Mouse (Mus musculus) CH12.LX (cell line): ENCODE results near the gene Mmgt1. TPM values are rescaled to one million over a fixed set of nuclear protein-coding genes. Genes with fewer than 3 reads are reported as not detected.

Source experiments
- DNase-seq: peaks from one replicate; pipeline ENCODE4 v3.0.0-alpha.2; 2013; ENCODE audit errors: extremely low read depth
- H3K27ac ChIP-seq: 2 replicates; pipeline ENCODE4 v1.5.1; 2012; ENCODE audit warnings: low read depth, mild to moderate bottlenecking, control low read depth, moderate library complexity; ENCODE audit not compliant: insufficient read depth
- H3K27me3 ChIP-seq: replicated peaks from 2 replicates; pipeline ENCODE3; 2012; ENCODE audit warnings: inconsistent platforms
- H3K36me3 ChIP-seq, 2 experiments: replicated peaks in 1 of 2; 2 replicates each; pipeline versions ENCODE3 to v1.6.1; 2012; ENCODE audit warnings: inconsistent platforms in 1 of 2, low read length in 1 of 2, mild to moderate bottlenecking in 1 of 2, mixed read lengths in 1 of 2, moderate library complexity in 1 of 2; ENCODE audit not compliant: control insufficient read depth in 1 of 2, insufficient read depth in 1 of 2
- H3K4me1 ChIP-seq, 2 experiments: 2 replicates each; pipeline ENCODE4 v1.6.1; 2012; ENCODE audit warnings: inconsistent platforms in 1 of 2, moderate library complexity in 1 of 2; ENCODE audit not compliant: insufficient read depth in 2 of 2, control insufficient read depth in 1 of 2
- H3K4me2 ChIP-seq: 2 replicates; pipeline ENCODE4 v1.6.1; 2012; ENCODE audit warnings: low read depth, mild to moderate bottlenecking, control low read depth; ENCODE audit not compliant: poor library complexity, insufficient read depth, severe bottlenecking
- H3K4me3 ChIP-seq, 3 experiments: fragments of 150-350 bp in 1 of 3; sonication (generic) in 1 of 3; replicated peaks in 1 of 3; 2 replicates each; pipeline versions ENCODE3 to v1.5.1; 2011 to 2012; ENCODE audit warnings: low read depth in 2 of 3, low read length in 2 of 3, mild to moderate bottlenecking in 2 of 3, moderate library complexity in 2 of 3, control low read depth in 1 of 3, improper control_type of control experiment in 1 of 3, inconsistent platforms in 1 of 3, mixed read lengths in 1 of 3; ENCODE audit not compliant: poor library complexity in 1 of 3
- H3K79me2 ChIP-seq: replicated peaks from 2 replicates; pipeline ENCODE4 v1.6.1; 2012; ENCODE audit warnings: mild to moderate bottlenecking, moderate library complexity; ENCODE audit not compliant: control insufficient read depth, poor library complexity, insufficient read depth, severe bottlenecking; ENCODE audit errors: extremely low read depth
- H3K9ac ChIP-seq: 2 replicates; pipeline ENCODE4 v1.6.1; 2012; ENCODE audit warnings: low read depth, mild to moderate bottlenecking, control low read depth, moderate library complexity; ENCODE audit not compliant: insufficient read depth
- H3K9me3 ChIP-seq: replicated peaks from 2 replicates; pipeline ENCODE3; 2012; ENCODE audit warnings: low read length, inconsistent platforms, mixed read lengths
- CHD2 ChIP-seq: IDR thresholded peaks from 2 replicates; pipeline ENCODE4 v1.6.1; 2011; ENCODE audit warnings: low read length, improper control_type of control experiment
- CTCF ChIP-seq, 2 experiments: IDR thresholded peaks in 1 of 2; conservative IDR thresholded peaks in 1 of 2; 2 replicates each; pipeline ENCODE4 v1.5.1; 2011 to 2012; ENCODE audit warnings: low read depth in 2 of 2, low read length in 2 of 2, improper control_type of control experiment in 1 of 2, inconsistent platforms in 1 of 2, mild to moderate bottlenecking in 1 of 2, moderate library complexity in 1 of 2
- ELF1 ChIP-seq: IDR thresholded peaks from 2 replicates; pipeline ENCODE4 v1.6.1; 2014; ENCODE audit warnings: low read depth, mild to moderate bottlenecking, inconsistent platforms, low read length, improper control_type of control experiment
- EP300 ChIP-seq: IDR thresholded peaks from 2 replicates; pipeline ENCODE4 v1.6.1; 2011; ENCODE audit warnings: low read length, improper control_type of control experiment
- HCFC1 ChIP-seq: IDR thresholded peaks from 2 replicates; pipeline ENCODE4 v1.6.1; 2012; ENCODE audit warnings: low read depth, mild to moderate bottlenecking, inconsistent platforms, low read length, improper control_type of control experiment
- IRF4 ChIP-seq: IDR thresholded peaks from 2 replicates; pipeline ENCODE4 v1.6.1; 2014; ENCODE audit warnings: low read depth, mild to moderate bottlenecking, inconsistent platforms, low read length, improper control_type of control experiment
- JUN ChIP-seq: IDR thresholded peaks from 2 replicates; pipeline ENCODE4 v1.6.1; 2011; ENCODE audit warnings: low read depth, mild to moderate bottlenecking, low read length, improper control_type of control experiment, moderate library complexity; ENCODE audit not compliant: insufficient read depth
- KAT2A ChIP-seq: IDR thresholded peaks from 2 replicates; pipeline ENCODE4 v1.6.1; 2012; ENCODE audit warnings: low read length, improper control_type of control experiment, inconsistent platforms; ENCODE audit not compliant: insufficient replicate concordance
- MAFK ChIP-seq: IDR thresholded peaks from 2 replicates; pipeline ENCODE4 v1.6.1; 2011; ENCODE audit warnings: low read length, improper control_type of control experiment; ENCODE audit not compliant: insufficient replicate concordance
- MAZ ChIP-seq: IDR thresholded peaks from 2 replicates; pipeline ENCODE4 v1.6.1; 2012; ENCODE audit warnings: low read depth, mild to moderate bottlenecking, inconsistent platforms, low read length, improper control_type of control experiment, moderate library complexity
- MXI1 ChIP-seq: IDR thresholded peaks from 2 replicates; pipeline ENCODE4 v1.6.1; 2011; ENCODE audit warnings: mild to moderate bottlenecking, low read depth, low read length, improper control_type of control experiment
- NELFE ChIP-seq: IDR thresholded peaks from 2 replicates; pipeline ENCODE4 v1.6.1; 2011; ENCODE audit warnings: low read depth, low read length, improper control_type of control experiment
- NRF1 ChIP-seq: IDR thresholded peaks from 2 replicates; pipeline ENCODE4 v1.6.1; 2014; ENCODE audit warnings: low read depth, mild to moderate bottlenecking, inconsistent platforms, low read length, improper control_type of control experiment, moderate library complexity
- PAX5 ChIP-seq: IDR thresholded peaks from 2 replicates; pipeline ENCODE4 v1.6.1; 2012; ENCODE audit warnings: low read length, inconsistent platforms, mixed read lengths
- RAD21 ChIP-seq: IDR thresholded peaks from 2 replicates; pipeline ENCODE4 v1.6.1; 2011; ENCODE audit warnings: low read depth, mild to moderate bottlenecking, low read length, improper control_type of control experiment, moderate library complexity
- RCOR1 ChIP-seq: conservative IDR thresholded peaks from 2 replicates; pipeline ENCODE4 v1.6.1; 2012; ENCODE audit warnings: low read depth, mild to moderate bottlenecking, inconsistent platforms, low read length, improper control_type of control experiment
- SMC3 ChIP-seq: IDR thresholded peaks from 2 replicates; pipeline ENCODE4 v1.6.1; 2011; ENCODE audit warnings: low read depth, low read length, improper control_type of control experiment
- TBP ChIP-seq: conservative IDR thresholded peaks from 2 replicates; pipeline ENCODE4 v1.6.1; 2011; ENCODE audit warnings: low read depth, low read length, improper control_type of control experiment
- UBTF ChIP-seq: IDR thresholded peaks from 2 replicates; pipeline ENCODE4 v1.6.1; 2012; ENCODE audit warnings: low read depth, mild to moderate bottlenecking, inconsistent platforms, low read length, improper control_type of control experiment, moderate library complexity
- USF2 ChIP-seq: conservative IDR thresholded peaks from 2 replicates; pipeline ENCODE4 v1.6.1; 2011; ENCODE audit warnings: low read depth, low read length, improper control_type of control experiment
- ZC3H11A ChIP-seq: IDR thresholded peaks from 2 replicates; pipeline ENCODE4 v1.6.1; 2012; ENCODE audit warnings: low read depth, mild to moderate bottlenecking, inconsistent platforms, low read length, improper control_type of control experiment
- ZMIZ1 ChIP-seq: IDR thresholded peaks from 2 replicates; pipeline ENCODE4 v1.6.1; 2012; ENCODE audit warnings: low read depth, mild to moderate bottlenecking, inconsistent platforms, low read length, improper control_type of control experiment
- ZNF384 ChIP-seq: IDR thresholded peaks from 2 replicates; pipeline ENCODE4 v1.6.1; 2012; ENCODE audit warnings: low read depth, low read length, improper control_type of control experiment, inconsistent platforms
- dilution Hi-C: fragments of 300-500 bp; cut with MboI; formaldehyde crosslinking; loops from 2 replicates; pipeline ENCODE4 v1.14.3; 2020; ENCODE audit warnings: low sequenced_read_pairs; ENCODE audit not compliant: extremely low pct_unique_long_range_greater_than_20kb, extremely low pct_ligation_motif_present
- in situ Hi-C: fragments of 300-500 bp; cut with MboI; formaldehyde crosslinking; loops from 3 replicates; pipeline ENCODE4 v1.14.3; 2019; ENCODE audit warnings: low sequenced_read_pairs, low pct_ligation_motif_present, low pct_unique_long_range_greater_than_20kb, mixed read lengths
- polyA plus RNA-seq: library from polyadenylated mRNA; unstranded; fragments of >175 nt; gene quantifications from 2 replicates; pipeline ENCODE4 v1.2.1, GENCODE M21; 2012; ENCODE audit warnings: low read depth; ENCODE audit not compliant: insufficient read length
- total RNA-seq, 2 experiments: library from RNA; depleted of rRNA; stranded (reverse); fragments of 300-350 nt in 1 of 2; fragments of >200 nt in 1 of 2; gene quantifications; 2 replicates each; pipeline ENCODE4 v1.2.3; 2012 to 2014

Gene Mmgt1
- total and polyA plus RNA-seq, 3 experiments, result 15.8 to 37.8 (median 17.0) TPM

- dilution Hi-C loops, result no loop called here
- Histone ChIP-seq H3K79me2 (no peaks in the 10 kb centered on the region), H3K9ac (no peak overlapping the region), H3K4me1 (no peaks in the 10 kb centered on the region), H3K27ac (no peak overlapping the region), H3K36me3 (no peaks in the 10 kb centered on the region), H3K27me3 (no peaks in the 10 kb centered on the region), H3K4me3 (no peak overlapping the region), H3K4me2 (no peak overlapping the region), H3K9me3 (no peaks in the 10 kb centered on the region)
- TF ChIP-seq NELFE (no peak), NRF1 (no peak), MAFK (no peak), ZMIZ1 (no peak), TBP (no peak), UBTF (no peak), KAT2A (no peak), EP300 (no peak), JUN (no peak), RAD21 (peak; percentile 55), MXI1 (no peak), ZC3H11A (no peak), PAX5 (no peak), CHD2 (no peak), ZNF384 (no peak), IRF4 (no peak), SMC3 (peak; percentile 50), ELF1 (no peak), RCOR1 (no peak), MAZ (no peak), HCFC1 (no peak), CTCF (conservative IDR thresholded peaks at IDR 0.05 in 1 of 2, IDR thresholded peaks at IDR 0.05 in 1 of 2; ENCODE audit: low read depth in 2 of 2, low read length in 2 of 2) (peak; percentile 30 to 63)
- DNase-seq, result peak; percentile 27
- in situ Hi-C loops, result no loop called here
Observed at GRCm38 (mm10) chrX:56572465-56572864, 25.4 kb downstream of the Mmgt1 start.

GRCm38 (mm10) chrX:56553584-56553983, 44.3 kb downstream of the Mmgt1 start:
- Histone ChIP-seq H3K27me3 (no peaks in the 10 kb centered on the region), H3K9ac (no peak overlapping the region), H3K9me3 (no peaks in the 10 kb centered on the region), H3K4me2 (no peak overlapping the region), H3K36me3 (no peaks in the 10 kb centered on the region), H3K27ac (no peak overlapping the region), H3K4me3 (no peak overlapping the region), H3K4me1 (no peaks in the 10 kb centered on the region), H3K79me2 (no peaks in the 10 kb centered on the region)
- TF ChIP-seq USF2, result no peak
- peak; percentile 87 for TF ChIP-seq MAFK
- in situ Hi-C loops (no loop called here), dilution Hi-C loops (no loop called here)
- DNase-seq, result no peak
